Mouse (Mus musculus): ENCODE measurements at regions not wholly inside any gene's neighbourhood (a gene's known extent, or its start where the extent isn't known, plus 50 kb on each side); places are given as distances from the start of the nearest gene placed in this dataset.

DNA sequence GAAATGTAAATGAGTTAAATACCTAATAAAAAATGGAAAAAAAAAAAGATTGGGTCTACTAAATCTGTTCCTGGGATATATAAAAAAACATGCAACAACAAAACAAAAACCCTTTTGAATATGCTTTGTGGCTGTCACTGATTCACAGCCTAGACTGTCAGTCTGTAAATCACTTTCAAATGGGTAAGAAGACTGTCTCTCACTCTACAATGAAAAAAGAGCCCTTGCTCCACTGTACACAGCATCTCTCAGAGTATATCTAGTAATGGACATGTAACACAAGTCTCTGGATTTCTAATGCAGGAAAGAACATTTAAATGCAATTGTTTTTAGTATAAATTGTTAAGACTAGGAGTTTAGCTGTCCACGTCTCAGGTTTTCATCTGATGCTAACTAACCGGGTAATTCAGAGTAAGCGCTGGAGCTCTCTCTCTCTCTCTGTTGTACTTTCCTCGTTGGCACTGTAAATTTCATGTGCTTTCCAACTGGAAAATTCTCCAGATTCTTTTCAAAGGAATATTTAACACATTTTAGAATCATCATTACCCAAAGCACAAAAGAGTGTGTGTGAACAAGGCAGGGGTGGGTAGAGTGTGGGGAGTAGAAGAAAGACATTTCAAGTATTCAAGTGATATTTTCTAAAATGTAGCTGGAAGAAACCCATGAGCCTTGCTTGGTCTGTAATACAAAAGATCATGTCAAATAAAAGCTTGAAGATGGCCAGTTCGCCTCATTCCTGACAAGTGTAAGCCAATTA is 66.6 kb upstream of the Pam start:
- Histone ChIP-seq H3K36me3 (ENCODE audit: control insufficient read depth, insufficient read depth) (no peaks in the 10 kb centered on the region), H3K4me3 (no peak overlapping the region), H3ac (ENCODE audit: control insufficient read depth, insufficient read length) (no peak overlapping the region), H3K79me2 (ENCODE audit: control insufficient read depth, insufficient read depth) (no peaks in the 10 kb centered on the region), H3K4me2 (ENCODE audit: low read depth) (no peak overlapping the region), H3K27me3 (ENCODE audit: control insufficient read depth, insufficient read depth, insufficient read length) (no peaks in the 10 kb centered on the region)
- TF ChIP-seq USF1 (IDR thresholded peaks at IDR 0.05; ENCODE audit: low read depth) = no peak

- H3ac ChIP-seq (ENCODE audit: control insufficient read depth, insufficient read length) = no peak overlapping the region
- TF ChIP-seq MYOG (IDR thresholded peaks at IDR 0.05; ENCODE audit: control insufficient read depth in 1 of 3, insufficient read depth in 1 of 3, insufficient read length in 2 of 3, low read depth in 2 of 3) = no peak
- TF ChIP-seq TCF12 (IDR thresholded peaks at IDR 0.05; ENCODE audit: insufficient read depth, poor library complexity, severe bottlenecking) = no peak
- TF ChIP-seq POLR2A (IDR thresholded peaks at IDR 0.05; ENCODE audit: insufficient read length, low read depth) = no peak
- no peak for TF ChIP-seq E2F4 (IDR thresholded peaks at IDR 0.05; ENCODE audit: insufficient read depth)
- no peak for TF ChIP-seq USF1 (IDR thresholded peaks at IDR 0.05; ENCODE audit: low read depth)
- TF ChIP-seq MYOD1 (IDR thresholded peaks at IDR 0.05; ENCODE audit: control insufficient read depth in 1 of 3, insufficient read length in 2 of 3, low read depth in 2 of 3) = no peak
- TF ChIP-seq SRF (IDR thresholded peaks at IDR 0.05; ENCODE audit: control insufficient read depth, insufficient read length, low read depth) = no peak
- TF ChIP-seq REST (IDR thresholded peaks at IDR 0.05; ENCODE audit: insufficient read depth, insufficient read length) = no peak
- TF ChIP-seq POLR2AphosphoS2 (IDR thresholded peaks at IDR 0.05; ENCODE audit: insufficient read length, low read depth) = no peak
- TF ChIP-seq MAX (IDR thresholded peaks at IDR 0.05; ENCODE audit: low read depth) = no peak
- TF ChIP-seq TCF3 (IDR thresholded peaks at IDR 0.05; ENCODE audit: insufficient read length, low read depth) = no peak
- H3K27me3 ChIP-seq (ENCODE audit: control insufficient read depth, insufficient read depth, insufficient read length) = no peaks in the 10 kb centered on the region
- no peak overlapping the region for H3K4me2 ChIP-seq (ENCODE audit: low read depth)
- H3K4me3 ChIP-seq = no peak overlapping the region
- H3K79me2 ChIP-seq (ENCODE audit: control insufficient read depth, insufficient read depth) = no peaks in the 10 kb centered on the region
- no peaks in the 10 kb centered on the region for H3K36me3 ChIP-seq (ENCODE audit: control insufficient read depth, insufficient read depth)
These were observed 63.5 kb upstream of the Pam start for GRCm38 (mm10) chr1:98158969-98159368.

DNA sequence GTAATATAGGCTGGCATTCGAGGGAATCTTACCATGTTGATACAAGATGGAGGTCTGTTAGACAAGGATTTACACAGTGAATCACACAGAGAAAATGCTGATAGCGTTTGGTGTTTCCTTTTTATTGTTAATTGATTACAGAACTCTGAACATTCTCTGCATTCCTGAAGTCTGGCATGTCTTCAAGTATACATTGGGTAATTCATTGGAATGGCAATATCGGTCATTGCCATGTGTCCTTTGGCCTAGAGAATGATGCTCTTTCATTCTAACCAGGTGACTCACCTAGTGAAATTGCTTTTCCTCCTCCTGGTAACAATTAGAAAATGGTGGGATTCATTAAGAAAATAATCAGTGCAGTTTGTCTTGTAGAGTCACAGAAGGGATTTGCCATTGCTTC is 51.9 kb upstream of the Pam start:
- H3K27me3 ChIP-seq (ENCODE audit: control insufficient read depth, insufficient read depth, insufficient read length) = no peaks in the 10 kb centered on the region
- H3ac ChIP-seq (ENCODE audit: control insufficient read depth, insufficient read length) = no peak overlapping the region
- H3K4me3 ChIP-seq = no peak overlapping the region
- H3K79me2 ChIP-seq (ENCODE audit: control insufficient read depth, insufficient read depth) = no peaks in the 10 kb centered on the region
- no peak overlapping the region for H3K4me2 ChIP-seq (ENCODE audit: low read depth)
- TF ChIP-seq TCF3 (IDR thresholded peaks at IDR 0.05; ENCODE audit: insufficient read length, low read depth) = no peak
- TF ChIP-seq CEBPB (IDR thresholded peaks at IDR 0.05; ENCODE audit: insufficient read depth, poor library complexity, severe bottlenecking) = no peak
- no peak for TF ChIP-seq TCF12 (IDR thresholded peaks at IDR 0.05; ENCODE audit: insufficient read depth, poor library complexity, severe bottlenecking)
- TF ChIP-seq POLR2AphosphoS2 (IDR thresholded peaks at IDR 0.05; ENCODE audit: insufficient read length, low read depth) = no peak
- no peak for TF ChIP-seq USF1 (IDR thresholded peaks at IDR 0.05; ENCODE audit: low read depth)
- TF ChIP-seq REST (IDR thresholded peaks at IDR 0.05; ENCODE audit: insufficient read depth, insufficient read length) = no peak
- TF ChIP-seq MYOD1 (IDR thresholded peaks at IDR 0.05; ENCODE audit: control insufficient read depth in 1 of 3, insufficient read length in 2 of 3, low read depth in 2 of 3) = no peak
- H3K36me3 ChIP-seq (ENCODE audit: control insufficient read depth, insufficient read depth) = no peaks in the 10 kb centered on the region
